Mouse (Mus musculus): Measurements from ENCODE around the gene Dhtkd1.
A peak's percentile ranks its signal among the peaks of the same experiment; 100 is the strongest.
"Not testable (repeated sequence)": the region's sequence is repeated elsewhere in the genome, so short reads cannot be mapped to it uniquely, and the experiment has no call there.

Dhtkd1 gene

DNA sequence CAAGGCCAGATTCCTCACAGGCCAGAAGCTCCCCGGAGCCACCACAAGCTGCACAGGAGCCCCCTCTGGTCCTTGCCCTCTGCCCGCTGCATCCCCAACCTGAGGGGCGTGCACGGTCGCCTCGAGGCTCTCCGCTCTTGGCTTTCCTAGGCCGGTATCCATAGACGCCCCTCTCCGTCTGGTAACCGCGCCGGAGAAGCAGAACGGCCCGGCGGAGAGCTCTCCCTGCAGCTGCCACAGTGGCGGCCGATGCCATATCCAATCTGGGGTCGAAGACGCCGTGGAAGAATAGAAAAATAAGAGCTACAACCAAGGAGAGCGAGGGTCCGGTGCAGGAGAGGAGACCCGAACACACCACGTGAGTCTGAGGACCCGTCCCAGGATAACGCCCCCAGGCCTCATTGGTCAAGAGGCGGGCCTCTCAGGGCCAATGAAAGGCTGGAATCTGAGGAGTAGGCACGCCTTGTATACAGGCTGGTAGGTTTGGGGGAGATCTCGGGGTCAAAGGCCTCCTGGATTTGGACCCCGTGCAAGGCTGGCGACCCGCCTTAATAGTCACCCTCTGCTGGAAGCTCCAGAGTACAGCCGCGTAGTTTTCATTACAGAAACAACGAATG, at the start of gene Dhtkd1:
Gene Dhtkd1 (minus strand): TSS at position 377 of the 617 bp plus-strand sequence.
- peak; percentile 23 to 55 for DNase-seq (ENCODE audit: low spot score in 2 of 2)

DNA sequence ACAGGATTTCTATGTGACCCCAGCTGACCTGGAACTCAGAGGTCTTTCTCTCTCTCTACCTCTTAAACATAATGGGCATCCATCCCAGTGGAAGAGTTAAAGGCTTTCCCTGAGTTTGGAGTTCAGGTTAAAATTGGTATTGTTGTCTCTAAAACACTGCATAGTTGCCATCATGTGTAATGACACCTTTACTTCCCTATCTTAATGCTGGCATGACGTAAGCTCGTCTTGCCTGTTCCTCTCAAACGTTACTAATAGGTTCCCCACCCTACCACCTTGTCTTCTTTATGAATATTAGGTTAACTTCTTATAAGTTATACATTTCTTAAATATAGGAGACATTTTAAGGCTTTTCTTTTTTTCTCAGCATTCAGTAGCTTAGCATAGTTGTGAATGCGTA, 34.9 kb upstream of the Dhtkd1 start:
- DNase-seq (ENCODE audit: low spot score in 2 of 2): no peak

DNA sequence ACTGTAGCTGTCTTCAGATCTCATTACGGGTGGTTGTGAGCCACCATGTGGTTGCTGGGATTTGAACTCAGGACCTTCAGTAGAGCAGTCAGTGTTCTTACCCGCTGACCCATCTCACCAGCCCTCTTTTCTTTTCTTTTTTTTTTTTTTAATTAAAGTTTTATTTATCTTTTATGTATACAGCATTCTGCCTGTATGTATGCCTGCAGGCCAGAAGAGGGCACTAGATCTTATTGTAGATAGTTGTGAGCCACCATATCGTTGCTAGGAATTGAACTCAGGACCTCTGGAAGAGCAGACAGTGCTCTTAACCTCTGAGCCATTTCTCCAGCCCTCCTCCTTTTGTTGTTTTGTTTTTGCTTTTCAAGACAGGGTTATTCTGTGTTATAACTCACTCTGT, 28.0 kb upstream of the Dhtkd1 start:
- not testable (repeated sequence) for DNase-seq (ENCODE audit: low spot score in 2 of 2)

DNA sequence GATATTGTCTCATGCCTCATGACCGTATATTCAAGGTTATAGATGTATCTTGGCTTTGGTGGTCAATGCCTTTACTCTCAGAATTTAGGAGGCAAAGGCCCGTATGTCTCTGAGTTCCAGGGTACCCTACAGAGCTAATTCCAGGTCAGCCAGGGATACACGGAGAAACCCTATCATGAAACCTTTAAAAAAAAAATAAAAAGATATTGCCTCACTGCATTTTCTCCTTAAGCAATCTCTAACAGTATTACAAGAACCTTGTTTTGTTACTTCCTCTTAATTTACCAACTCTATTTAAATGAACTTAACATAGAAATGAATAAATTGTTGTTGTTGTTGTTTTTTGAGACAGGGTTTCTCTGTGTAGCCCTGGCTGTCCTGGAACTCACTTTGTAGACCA, 23.4 kb upstream of the Dhtkd1 start:
- DNase-seq (ENCODE audit: low spot score in 2 of 2): no peak

- DNase-seq (ENCODE audit: low spot score in 2 of 2): not testable (repeated sequence)
Observed at GRCm38 (mm10) chr2:5963729-5964128, 21.1 kb upstream of the Dhtkd1 start.

DNA sequence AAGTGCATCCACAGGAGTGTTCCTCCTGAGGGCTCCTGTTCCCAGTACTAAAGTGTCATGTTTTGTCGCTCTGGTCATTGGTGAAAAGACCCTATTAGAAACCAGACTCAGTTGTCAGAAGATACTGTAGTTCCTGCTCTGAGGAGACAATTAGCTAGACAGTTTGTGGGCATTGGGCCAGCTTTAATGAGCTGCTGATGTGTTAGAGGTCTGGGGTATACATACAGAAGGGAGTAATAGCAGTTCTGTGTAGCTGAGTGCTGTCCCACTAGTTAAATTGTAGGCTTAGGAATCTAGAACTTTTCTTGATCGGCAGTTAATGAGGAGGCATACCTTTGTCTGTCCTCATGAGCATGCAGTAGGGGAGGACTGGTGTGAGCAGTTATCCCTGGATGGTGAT, 19.7 kb upstream of the Dhtkd1 start:
- DNase-seq (ENCODE audit: low spot score in 2 of 2): no peak

DNA sequence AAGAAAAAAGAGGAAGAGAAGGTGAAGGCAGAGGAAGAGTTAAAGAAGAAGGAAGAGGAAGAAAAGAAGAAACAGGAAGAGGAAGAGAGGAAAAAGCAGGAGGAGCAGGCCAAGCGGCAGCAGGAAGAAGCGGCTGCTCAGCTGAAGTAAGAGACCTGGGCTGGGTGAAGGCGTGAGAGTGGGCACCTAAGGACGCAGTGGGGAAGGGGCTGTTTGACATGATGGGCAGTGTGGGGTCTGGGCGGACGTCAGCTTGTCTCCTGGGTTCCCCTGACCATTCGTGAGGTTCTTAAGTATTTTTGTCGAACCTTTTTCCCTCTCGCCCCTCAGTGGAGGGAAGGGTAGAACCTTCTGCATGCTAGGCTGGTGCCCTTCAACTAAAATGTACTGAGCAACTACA, 15.1 kb upstream of the Dhtkd1 start:
- DNase-seq (ENCODE audit: low spot score in 2 of 2): no peak

- peak in 1 of 2 experiments; percentile 51 for DNase-seq (ENCODE audit: low spot score in 2 of 2)
Observed at GRCm38 (mm10) chr2:5951621-5952211, 9.1 kb upstream of the Dhtkd1 start.

DNA sequence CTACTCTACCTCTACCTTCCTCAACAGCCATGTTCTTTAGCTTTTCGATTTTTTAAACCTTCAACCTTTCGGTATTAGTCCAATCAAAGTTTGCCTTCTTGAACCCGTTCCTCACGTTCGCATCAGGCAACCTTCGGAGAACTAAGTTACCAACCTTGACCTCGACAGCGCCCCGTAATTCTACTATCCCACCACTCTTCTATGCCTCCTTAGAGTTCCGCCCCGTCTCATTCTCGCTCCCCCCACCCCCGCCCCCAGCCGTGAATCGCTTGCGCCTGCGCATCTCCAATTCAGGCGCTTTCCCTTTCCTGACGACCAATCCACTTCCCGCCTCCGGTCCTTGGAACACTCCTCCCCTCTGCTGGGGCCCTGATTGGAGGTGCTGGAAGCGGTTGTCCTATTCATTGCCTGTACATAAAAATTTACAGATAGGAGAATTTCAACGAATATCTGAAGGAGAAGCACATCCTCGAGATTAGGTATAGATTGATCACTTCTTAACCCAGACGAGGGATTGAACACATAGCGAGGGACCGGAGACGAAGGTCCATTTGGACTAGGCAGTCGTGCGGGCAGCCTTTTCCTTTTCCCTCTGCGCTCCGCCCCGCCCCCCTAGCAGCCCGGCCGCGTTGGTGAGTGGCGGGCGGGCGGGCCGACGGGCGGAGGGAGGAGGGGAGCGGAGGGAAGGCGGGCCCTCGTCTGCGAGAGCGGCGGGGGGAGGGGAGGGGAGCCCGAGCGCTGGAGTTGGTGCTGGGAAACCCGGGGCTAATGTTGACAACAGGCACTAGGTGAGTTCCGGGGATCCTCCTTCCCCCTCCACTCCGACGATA, 8.4 kb upstream of the Dhtkd1 start, which contains the start of gene Upf2:
Gene Upf2 (plus strand): TSS at position 704 of the 830 bp plus-strand sequence.
- peak; percentile 86 to 92 for DNase-seq (ENCODE audit: low spot score in 2 of 2)

DNA sequence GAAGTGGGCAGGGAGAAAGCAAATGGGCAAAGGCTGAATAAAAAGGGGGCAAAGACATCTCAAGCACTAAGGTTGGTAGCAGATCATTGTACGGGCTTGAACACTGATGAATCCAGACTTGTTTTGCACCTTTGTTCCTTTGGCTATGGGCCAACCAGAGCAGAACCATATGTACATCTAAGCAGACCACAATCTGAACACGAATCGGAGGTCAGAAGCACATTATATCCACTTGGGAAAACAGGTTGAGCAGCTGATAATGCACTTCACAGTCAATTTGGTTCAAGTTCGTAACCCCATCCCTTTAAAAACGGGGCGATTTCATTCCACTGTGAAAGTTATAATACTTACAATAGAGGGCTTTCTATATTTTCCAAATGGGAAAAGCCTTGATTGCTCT, 7.7 kb upstream of the Dhtkd1 start:
- DNase-seq (ENCODE audit: low spot score in 2 of 2): peak; percentile 16 to 21

GRCm38 (mm10) chr2:5949821-5950220, 7.2 kb upstream of the Dhtkd1 start:
- DNase-seq (ENCODE audit: low spot score in 2 of 2): not testable (repeated sequence)

DNA sequence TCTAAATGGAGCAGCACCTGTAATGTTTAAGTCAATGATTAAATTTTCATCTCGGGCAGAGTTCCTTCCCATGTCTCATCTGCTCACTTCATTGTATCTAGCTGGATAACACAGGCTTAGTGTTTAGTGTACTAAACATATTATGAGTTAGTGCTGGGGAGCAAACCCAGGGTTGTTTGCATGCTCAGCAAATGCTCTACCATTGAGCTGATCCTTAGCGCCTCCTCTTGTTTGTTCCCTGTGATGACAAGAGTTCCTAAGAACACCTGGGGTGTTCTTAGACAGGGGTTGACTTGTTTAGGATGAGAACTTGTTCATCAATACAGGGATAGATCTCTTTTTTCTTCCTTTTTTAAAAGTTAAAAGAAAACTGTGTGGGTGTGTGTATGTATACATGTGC, 6.4 kb upstream of the Dhtkd1 start:
- DNase-seq (ENCODE audit: low spot score in 2 of 2): no peak

DNA sequence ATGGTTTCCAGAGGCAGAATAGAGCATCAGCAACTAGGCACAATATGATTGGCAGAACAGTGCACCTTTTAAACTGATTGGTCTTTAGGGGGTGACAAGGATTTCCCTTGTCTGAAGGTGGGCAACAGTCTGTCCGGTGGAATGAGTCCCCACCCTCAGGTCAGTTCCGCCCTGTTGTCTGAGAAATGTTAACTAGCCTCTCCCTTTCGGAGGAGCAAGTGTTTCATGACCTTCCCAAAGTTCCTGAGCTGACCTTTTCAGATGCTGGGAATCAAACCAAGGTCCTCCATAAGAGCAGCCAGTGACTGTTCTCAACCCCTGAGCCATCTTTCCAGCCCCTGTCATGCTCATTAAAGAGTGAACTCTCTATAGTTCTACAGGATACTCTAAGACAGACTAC, 4.3 kb upstream of the Dhtkd1 start:
- no peak for DNase-seq (ENCODE audit: low spot score in 2 of 2)

GRCm38 (mm10) chr2:5945629-5946028, 3.0 kb upstream of the Dhtkd1 start:
- no peak for DNase-seq (ENCODE audit: low spot score in 2 of 2)

- no peak for DNase-seq (ENCODE audit: low spot score in 2 of 2)
Observed at GRCm38 (mm10) chr2:5943071-5943470, 479 bp upstream of the Dhtkd1 start.

DNA sequence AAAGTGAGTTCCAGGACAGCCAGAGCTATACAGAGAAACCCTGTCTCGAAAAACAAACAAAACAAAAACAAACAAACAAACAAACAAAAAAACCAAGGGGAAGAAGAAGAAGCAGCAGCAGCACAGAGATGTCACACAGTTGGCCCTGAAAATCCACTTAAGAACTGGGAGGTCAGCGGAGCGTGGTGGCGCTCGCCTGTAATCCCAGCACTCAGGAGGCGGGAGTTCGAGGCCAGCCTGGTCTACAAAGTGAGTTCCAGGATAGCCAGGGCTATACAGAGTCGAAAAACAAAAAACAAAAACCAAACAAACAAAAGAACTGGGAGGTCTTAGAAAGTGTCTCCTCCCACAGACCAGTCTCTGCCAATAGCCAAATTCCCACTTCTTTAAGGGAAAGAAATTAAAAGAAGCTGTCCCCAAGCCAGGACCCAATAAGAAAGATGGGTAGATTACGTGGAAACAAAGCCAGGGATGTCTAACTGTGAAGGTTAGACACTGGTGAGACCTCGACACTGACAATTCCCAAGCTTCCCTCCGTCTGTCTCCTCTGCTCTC, 654 bp downstream of the Dhtkd1 start:
- DNase-seq (ENCODE audit: low spot score in 2 of 2): no peak

- DNase-seq (ENCODE audit: low spot score in 2 of 2): no peak
Observed at GRCm38 (mm10) chr2:5940936-5941335, 1.7 kb downstream of the Dhtkd1 start.

DNA sequence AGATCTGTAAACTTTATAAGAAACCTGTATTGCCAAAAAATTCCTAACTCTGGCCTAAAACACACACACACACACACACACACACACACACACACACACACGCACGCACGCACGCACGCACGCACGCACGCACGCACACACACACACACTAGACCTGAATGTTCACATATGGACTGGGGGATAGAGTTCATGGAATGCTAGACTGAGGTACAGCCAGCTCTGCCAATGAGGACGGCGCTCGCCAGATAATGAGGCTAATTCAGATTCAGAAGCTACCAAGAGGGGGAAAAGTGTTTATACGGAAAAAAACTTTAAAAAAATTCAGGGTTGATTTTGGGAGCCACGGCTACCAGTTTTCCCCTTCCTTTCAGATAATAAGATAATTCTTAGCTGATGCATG, 2.7 kb downstream of the Dhtkd1 start:
- no peak for DNase-seq (ENCODE audit: low spot score in 2 of 2)

DNA sequence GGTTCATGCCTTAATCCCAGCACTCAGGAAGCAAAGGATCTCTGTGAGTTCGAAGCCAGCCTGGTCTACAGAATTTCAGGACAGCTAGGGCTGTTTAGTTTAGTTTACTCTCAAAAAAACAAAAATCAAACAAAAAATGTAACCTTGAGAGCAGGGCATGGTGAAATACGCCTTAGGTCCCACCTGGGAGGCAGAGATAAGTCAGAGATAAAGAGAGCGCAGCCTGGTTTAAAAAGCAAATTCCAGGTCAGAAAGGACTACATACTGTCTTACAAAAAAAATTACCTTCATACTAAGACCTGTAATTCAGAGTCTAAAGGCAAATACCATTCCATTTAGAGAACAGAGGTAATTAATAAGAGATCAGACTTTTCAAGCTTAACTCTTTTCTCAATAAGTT, 3.3 kb downstream of the Dhtkd1 start:
- no peak for DNase-seq (ENCODE audit: low spot score in 2 of 2)

GRCm38 (mm10) chr2:5936550-5936949, 6.0 kb downstream of the Dhtkd1 start:
- DNase-seq (ENCODE audit: low spot score in 2 of 2): no peak

DNA sequence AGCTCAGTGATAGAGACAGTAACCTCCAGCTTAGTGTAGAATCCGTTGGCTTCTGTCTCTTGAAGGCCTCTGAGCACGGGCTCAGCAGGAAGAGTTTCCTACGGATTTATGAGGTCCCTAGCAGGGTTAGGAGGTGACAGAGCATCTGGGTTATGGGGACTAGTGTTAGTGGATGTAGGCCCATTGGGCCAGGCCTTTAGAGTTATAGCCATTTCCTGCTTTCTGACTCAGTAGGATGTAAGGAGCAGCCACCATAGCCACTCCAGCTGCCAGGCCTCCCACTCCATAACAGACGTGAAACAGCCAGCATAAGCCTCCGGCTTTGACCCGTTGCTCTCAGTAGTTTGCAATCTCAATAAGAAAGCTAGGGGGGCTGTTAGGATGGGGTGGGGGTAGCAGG, 6.5 kb downstream of the Dhtkd1 start:
- DNase-seq (ENCODE audit: low spot score in 2 of 2): no peak

DNA sequence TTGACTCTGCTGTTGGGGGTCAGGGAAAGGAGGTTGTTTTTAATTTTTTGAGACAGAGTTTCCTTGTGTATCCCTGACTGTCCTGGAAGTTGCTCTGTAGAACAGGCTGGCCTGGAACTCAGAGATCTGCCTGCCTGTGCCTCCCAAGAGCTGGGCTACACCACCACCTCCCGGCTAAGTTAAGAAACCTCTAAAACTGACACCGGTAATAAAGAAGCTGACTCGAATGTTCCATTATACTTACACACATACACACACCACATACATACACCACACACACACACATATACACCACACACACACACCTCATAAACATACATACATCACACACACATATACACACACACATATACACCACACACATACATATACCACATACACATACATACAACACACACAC, 7.7 kb downstream of the Dhtkd1 start:
- DNase-seq (ENCODE audit: low spot score in 2 of 2): no peak

GRCm38 (mm10) chr2:5931938-5932337, 10.7 kb downstream of the Dhtkd1 start:
- no peak for DNase-seq (ENCODE audit: low spot score in 2 of 2)
